In genomic region chr10:12860331-12860730, GRCm38 (mm10) we compare ENCODE assay signal across 14 mouse cellular contexts. TPM values are rescaled to one million over a fixed set of nuclear protein-coding genes. Genes with fewer than 3 reads are reported as not detected.
DNase-seq lines count a peak whose midpoint lies in the region; ATAC-seq lines count a peak whose summit lies in the region.
"Had no signal": no experiment of that assay in that cellular context is flagged by ENCODE, and none has a peak within 500 bp of the region (broad histone marks: within the 10 kb centered on the region; RNA-seq: fewer than 3 reads in every experiment).

No protein-coding gene starts in this region.

- WGBS in liver, embryonic 16.5 days (ENCODE audit: insufficient replicate concordance) = 19% methylated on average over 7 of the region's 7 CpGs
- WGBS in forebrain, embryonic 16.5 days = 75% methylated on average over 7 of the region's 7 CpGs

- 0 out of 2 replicates have a peak, but pooled peaks have one; percentile 35 for ATAC-seq in liver, embryonic 16.5 days (ENCODE audit: low read depth)
- no peak for ATAC-seq in forebrain, embryonic 16.5 days
- no peak for ATAC-seq in cerebellum, adult (ENCODE audit: insufficient number of reproducible peaks, low FRiP score, low TSS enrichment)
- ATAC-seq: midbrain, embryonic 15.5 days; Patski had no signal

- DNase-seq in 416B (ENCODE audit: low read depth) = peak; percentile 91
- peak; percentile 75 for DNase-seq in CD4-positive helper T cell, adult 2 months (ENCODE audit: low read depth, low spot score)
- DNase-seq in c-Kit-positive CD71-positive TER-119-negative erythroid progenitor cells, embryonic 14.5 days (ENCODE audit: low read depth) = peak; percentile 10
- DNase-seq in thymus, postnatal 36 days = no peak
- DNase-seq: cerebellum, postnatal 10 days; lung, adult 2 months; lung, postnatal 4 days had no signal

- H3K4me2 ChIP-seq in liver, embryonic 16.5 days (ENCODE audit: low read depth, low read length) = no peak overlapping the region
- H3K4me2 ChIP-seq in forebrain, embryonic 16.5 days (ENCODE audit: low read length) = no peak overlapping the region
- H3K4me2 ChIP-seq: heart, embryonic 13.5 days; midbrain, embryonic 15.5 days had no signal

- no peak overlapping the region for H3K27ac ChIP-seq in liver, embryonic 16.5 days (ENCODE audit: low read length)
- no peak overlapping the region for H3K27ac ChIP-seq in forebrain, embryonic 16.5 days (ENCODE audit: low read length)
- H3K27ac ChIP-seq: heart, embryonic 13.5 days; hindbrain, embryonic 10.5 days; midbrain, embryonic 15.5 days had no signal

- no peaks in the 10 kb centered on the region for H3K4me1 ChIP-seq in liver, embryonic 16.5 days (ENCODE audit: control insufficient read depth, low read depth, low read length)
- 0 out of 2 replicates have a peak, but pooled peaks cover 8% of the 10 kb centered on the region for H3K4me1 ChIP-seq in forebrain, embryonic 16.5 days (replicated peaks; ENCODE audit: control insufficient read depth, insufficient read depth, low read length)
- H3K4me1 ChIP-seq: hindbrain, embryonic 10.5 days had no signal

- H3K9ac ChIP-seq in liver, embryonic 16.5 days (ENCODE audit: low read depth, low read length) = no peak overlapping the region
- no peak overlapping the region for H3K9ac ChIP-seq in forebrain, embryonic 16.5 days (replicated peaks; ENCODE audit: low read depth, low read length)
- H3K9ac ChIP-seq: heart, embryonic 13.5 days; midbrain, embryonic 15.5 days had no signal

- H3K36me3 ChIP-seq in liver, embryonic 16.5 days (ENCODE audit: control insufficient read depth, insufficient read depth) = no peaks in the 10 kb centered on the region
- no peaks in the 10 kb centered on the region for H3K36me3 ChIP-seq in forebrain, embryonic 16.5 days (ENCODE audit: control insufficient read depth, insufficient read depth)
- H3K36me3 ChIP-seq: midbrain, embryonic 15.5 days had no signal

- no peaks in the 10 kb centered on the region for H3K9me3 ChIP-seq in liver, embryonic 16.5 days (replicated peaks; ENCODE audit: control insufficient read depth, low read length)
- H3K9me3 ChIP-seq in forebrain, embryonic 16.5 days (ENCODE audit: control insufficient read depth, low read length) = no peaks in the 10 kb centered on the region
- H3K9me3 ChIP-seq: heart, embryonic 13.5 days; hindbrain, embryonic 10.5 days; midbrain, embryonic 15.5 days had no signal

- H3K27me3 ChIP-seq in liver, embryonic 16.5 days (ENCODE audit: control insufficient read depth, insufficient read depth, low read depth, low read length) = no peaks in the 10 kb centered on the region
- H3K27me3 ChIP-seq in forebrain, embryonic 16.5 days (replicated peaks; ENCODE audit: control insufficient read depth, insufficient read depth, low read length) = no peaks in the 10 kb centered on the region
- H3K27me3 ChIP-seq: heart, embryonic 13.5 days; midbrain, embryonic 15.5 days; Patski had no signal

- H3K4me3 ChIP-seq in liver, embryonic 16.5 days (ENCODE audit: low read depth, low read length) = no peak overlapping the region
- no peak overlapping the region for H3K4me3 ChIP-seq in forebrain, embryonic 16.5 days (replicated peaks; ENCODE audit: low read length)
- H3K4me3 ChIP-seq: heart, embryonic 13.5 days; hindbrain, embryonic 10.5 days; midbrain, embryonic 15.5 days had no signal

RNA-seq across cellular contexts. Expression of gene Utrn, which starts 8.8 kb away (rescaled TPM):
- polyA plus RNA-seq in liver, embryonic 16.5 days (2015; fragmentation: Nextera tagmentation; extraction: Ambion mirVana) = 8.6 and 10.2 TPM in 2 replicates
- 18.8 and 20.3 TPM in 2 replicates for polyA plus RNA-seq in forebrain, embryonic 16.5 days (2015; fragmentation: Nextera tagmentation; extraction: Ambion mirVana)

Comparison
In these comparisons a context has a peak if more than half of its experiments do, and no peak if none do; other contexts are left out.
1. DNase-seq: peak in 416B (single experiment), CD4-positive helper T cell, adult 2 months (single experiment) and c-Kit-positive CD71-positive TER-119-negative erythroid progenitor cells, embryonic 14.5 days (single experiment); none in thymus, postnatal 36 days (0 of 2).